ENCODE assay signal across 14 mouse cellular contexts in the genomic region with DNA sequence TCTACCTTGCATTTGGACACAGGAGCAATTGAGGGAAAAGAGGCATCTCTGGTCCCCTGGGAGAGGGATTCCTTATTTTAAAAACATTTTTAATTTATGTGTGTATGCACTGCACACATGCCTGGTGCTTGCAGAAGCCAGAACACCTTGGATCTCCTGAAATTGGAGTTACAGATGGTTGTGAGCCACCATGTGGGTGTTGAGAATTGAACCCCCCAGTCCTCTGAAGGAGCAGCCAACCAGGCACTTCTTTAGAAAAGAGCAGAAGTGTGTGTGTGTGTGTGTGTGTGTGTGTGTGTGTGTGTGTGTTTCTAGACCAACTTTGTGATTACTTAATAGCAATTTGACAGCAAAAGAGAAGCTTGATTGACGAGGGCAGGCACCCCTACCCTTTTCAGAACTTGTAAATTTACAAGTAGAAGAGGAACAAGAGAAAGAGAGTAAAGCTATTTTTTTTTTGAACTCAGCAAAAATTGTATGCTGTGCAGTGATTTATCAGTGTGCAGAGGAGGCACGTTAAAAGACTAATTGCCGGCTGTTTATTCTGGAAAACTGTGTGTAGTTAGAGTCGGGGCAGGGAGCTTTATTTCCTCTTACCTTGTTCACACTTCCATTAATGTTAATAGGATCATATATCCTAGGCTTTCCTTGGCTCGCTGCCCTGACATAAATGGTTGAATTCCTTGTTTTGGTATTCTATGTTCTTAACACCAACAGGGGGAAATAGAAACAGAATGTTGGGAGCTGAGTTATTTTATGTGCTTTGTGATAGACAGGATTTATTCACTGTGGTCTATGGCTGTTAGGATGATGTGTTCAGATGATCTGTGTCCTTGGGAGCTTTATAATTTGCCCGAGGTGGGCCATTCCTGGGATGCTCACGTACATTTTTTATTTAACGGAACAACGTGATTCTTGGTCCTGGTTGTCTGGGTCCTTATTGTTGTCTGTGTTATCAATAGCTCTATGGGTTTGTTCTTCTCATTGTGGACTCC. TPM values are rescaled to one million over a fixed set of nuclear protein-coding genes. Genes with fewer than 3 reads are reported as not detected.
A peak's percentile ranks its signal among the peaks of the same experiment; 100 is the strongest.
DNase-seq lines count a peak whose midpoint lies in the region; ATAC-seq and TF ChIP-seq lines count a peak whose summit lies in the region.
"Had no signal": no experiment of that assay in that cellular context is flagged by ENCODE, and none has a peak within 500 bp of the region (broad histone marks: within the 10 kb centered on the region; RNA-seq: fewer than 3 reads in every experiment).

No protein-coding gene starts in this region.

- TF ChIP-seq CTCF in cerebellum, adult 2 months (IDR thresholded peaks at IDR 0.05; ENCODE audit: borderline replicate concordance, insufficient read depth, low read depth, low read length) = no peak
- no peak for TF ChIP-seq CTCF in intestine, postnatal 0 days (IDR thresholded peaks at IDR 0.05; ENCODE audit: low read depth)

- H3K4me3 ChIP-seq in cerebellum, adult 2 months (replicated peaks; ENCODE audit: insufficient read depth, low read depth, low read length) = no peak overlapping the region
- H3K4me3 ChIP-seq in intestine, embryonic 14.5 days (ENCODE audit: low read depth, low read length) = no peak overlapping the region
- H3K4me3 ChIP-seq in intestine, postnatal 0 days (ENCODE audit: low read depth, low read length) = no peak overlapping the region
- H3K4me3 ChIP-seq in liver, embryonic 11.5 days (ENCODE audit: low read depth, low read length) = no peak overlapping the region
- no peak overlapping the region for H3K4me3 ChIP-seq in neural tube, embryonic 14.5 days (ENCODE audit: low read depth, low read length)
- H3K4me3 ChIP-seq: embryonic facial prominence, embryonic 12.5 days; limb, embryonic 15.5 days had no signal

- no peaks in the 10 kb centered on the region for H3K27me3 ChIP-seq in cerebellum, adult 2 months (ENCODE audit: control insufficient read depth, insufficient read depth, low read length)
- H3K27me3 ChIP-seq in intestine, embryonic 14.5 days (replicated peaks; ENCODE audit: control insufficient read depth, insufficient read depth, low read length) = no peaks in the 10 kb centered on the region
- H3K27me3 ChIP-seq in intestine, postnatal 0 days (replicated peaks; ENCODE audit: control insufficient read depth, insufficient read depth, low read length) = no peaks in the 10 kb centered on the region
- H3K27me3 ChIP-seq in liver, embryonic 11.5 days (replicated peaks; ENCODE audit: control insufficient read depth, insufficient read depth, low read length) = no peaks in the 10 kb centered on the region
- H3K27me3 ChIP-seq in neural tube, embryonic 14.5 days (ENCODE audit: control insufficient read depth, insufficient read depth, low read length) = no peaks in the 10 kb centered on the region
- H3K27me3 ChIP-seq: embryonic facial prominence, embryonic 12.5 days; limb, embryonic 15.5 days had no signal

- H3K4me1 ChIP-seq in cerebellum, adult 2 months (ENCODE audit: control insufficient read depth, insufficient read depth, low read length) = peaks cover 4% of the 10 kb centered on the region; the same call in 1 of the 2 replicates
- H3K4me1 ChIP-seq in intestine, embryonic 14.5 days (replicated peaks; ENCODE audit: control insufficient read depth, insufficient read depth, low read length) = peaks cover 15% of the 10 kb centered on the region
- peaks cover 5% of the 10 kb centered on the region for H3K4me1 ChIP-seq in intestine, postnatal 0 days (replicated peaks; ENCODE audit: control insufficient read depth, insufficient read depth, low read length)
- H3K4me1 ChIP-seq in liver, embryonic 11.5 days (replicated peaks; ENCODE audit: control insufficient read depth, insufficient read depth, low read length) = peaks cover 5% of the 10 kb centered on the region
- H3K4me1 ChIP-seq in neural tube, embryonic 14.5 days (ENCODE audit: control insufficient read depth, insufficient read depth, low read length) = peaks cover 8% of the 10 kb centered on the region

- no peak for TF ChIP-seq POLR2A in cerebellum, adult 2 months (IDR thresholded peaks at IDR 0.05; ENCODE audit: borderline replicate concordance, insufficient read depth, low read length)

- H3K4me2 ChIP-seq in intestine, embryonic 14.5 days (ENCODE audit: low read length) = 0 out of 2 replicates have a peak overlapping the region, but pooled peaks have one; percentile 2
- H3K4me2 ChIP-seq in intestine, postnatal 0 days (replicated peaks; ENCODE audit: low read depth) = no peak overlapping the region
- H3K4me2 ChIP-seq in liver, embryonic 11.5 days = no peak overlapping the region
- no peak overlapping the region for H3K4me2 ChIP-seq in neural tube, embryonic 14.5 days (ENCODE audit: low read depth, low read length)
- H3K4me2 ChIP-seq: embryonic facial prominence, embryonic 12.5 days; limb, embryonic 15.5 days had no signal

- peak overlapping the region; percentile 7; the same call in 1 of the 2 replicates for H3K27ac ChIP-seq in cerebellum, adult 2 months (ENCODE audit: insufficient read depth, low read length)
- no peak overlapping the region for H3K27ac ChIP-seq in intestine, embryonic 14.5 days (ENCODE audit: low read depth)
- no peak overlapping the region for H3K27ac ChIP-seq in intestine, postnatal 0 days (ENCODE audit: low read depth, low read length)
- H3K27ac ChIP-seq in liver, embryonic 11.5 days (ENCODE audit: low read depth, low read length) = no peak overlapping the region
- H3K27ac ChIP-seq in neural tube, embryonic 14.5 days (ENCODE audit: low read depth, low read length) = peak overlapping the region; percentile 12; the same call in 1 of the 2 replicates
- H3K27ac ChIP-seq: embryonic facial prominence, embryonic 12.5 days; limb, embryonic 15.5 days had no signal

- DNase-seq in cerebellum, adult 2 months = no peak
- DNase-seq in cerebellum, postnatal 4 days (ENCODE audit: low spot score in 2 of 2) = no peak
- no peak for DNase-seq in intestine, embryonic 14.5 days (ENCODE audit: low spot score)
- peak; percentile 20 for DNase-seq in liver, embryonic 11.5 days (ENCODE audit: low spot score)
- no peak for DNase-seq in liver
- no peak for DNase-seq in c-Kit-positive CD71-positive TER-119-positive erythroid progenitor cells, embryonic 14.5 days (ENCODE audit: low spot score)
- DNase-seq: adrenal gland, postnatal 25 days; cerebellum, adult 11 months; kidney, adult 18-20 months; lung, postnatal 14 days had no signal

- no peak for ATAC-seq in intestine, embryonic 14.5 days (replicated peaks; ENCODE audit: low FRiP score, low TSS enrichment, low read depth)
- ATAC-seq in intestine, postnatal 0 days = no peak
- ATAC-seq in liver, embryonic 11.5 days (replicated peaks; ENCODE audit: low FRiP score) = no peak
- peak; percentile 74 for ATAC-seq in neural tube, embryonic 14.5 days (ENCODE audit: low read depth)

- H3K36me3 ChIP-seq in intestine, embryonic 14.5 days (ENCODE audit: control insufficient read depth, insufficient read depth, low read length) = no peaks in the 10 kb centered on the region
- 0 out of 2 replicates have a peak, but pooled peaks cover 1% of the 10 kb centered on the region for H3K36me3 ChIP-seq in intestine, postnatal 0 days (ENCODE audit: control insufficient read depth, insufficient read depth)
- no peaks in the 10 kb centered on the region for H3K36me3 ChIP-seq in liver, embryonic 11.5 days (ENCODE audit: control insufficient read depth, insufficient read depth, low read length)
- H3K36me3 ChIP-seq in neural tube, embryonic 14.5 days (ENCODE audit: control insufficient read depth, insufficient read depth, low read length) = no peaks in the 10 kb centered on the region
- H3K36me3 ChIP-seq: embryonic facial prominence, embryonic 12.5 days; limb, embryonic 15.5 days had no signal

- no peaks in the 10 kb centered on the region for H3K9me3 ChIP-seq in intestine, embryonic 14.5 days (ENCODE audit: control insufficient read depth, low read length)
- H3K9me3 ChIP-seq in intestine, postnatal 0 days (ENCODE audit: control insufficient read depth) = no peaks in the 10 kb centered on the region
- H3K9me3 ChIP-seq in liver, embryonic 11.5 days (ENCODE audit: control insufficient read depth, low read length) = no peaks in the 10 kb centered on the region
- no peaks in the 10 kb centered on the region for H3K9me3 ChIP-seq in neural tube, embryonic 14.5 days (ENCODE audit: control insufficient read depth, low read length)
- H3K9me3 ChIP-seq: embryonic facial prominence, embryonic 12.5 days; limb, embryonic 15.5 days had no signal

- WGBS in cerebellum, adult 2 months = 81% methylated on average over 9 of the region's 9 CpGs
- WGBS in intestine, embryonic 14.5 days = 51% methylated on average over 9 of the region's 9 CpGs
- 56% methylated on average over 9 of the region's 9 CpGs for WGBS in intestine, postnatal 0 days
- WGBS in liver, embryonic 11.5 days = 73% methylated on average over 9 of the region's 9 CpGs
- whole genome bisulfite sequencing in neural tube, embryonic 14.5 days = 31% methylated on average over 9 of the region's 9 CpGs

- no peak overlapping the region for H3K9ac ChIP-seq in intestine, embryonic 14.5 days (ENCODE audit: low read length)
- no peak overlapping the region for H3K9ac ChIP-seq in intestine, postnatal 0 days (ENCODE audit: low read depth, low read length)
- H3K9ac ChIP-seq in liver, embryonic 11.5 days (ENCODE audit: low read depth, low read length) = no peak overlapping the region
- H3K9ac ChIP-seq in neural tube, embryonic 14.5 days (replicated peaks; ENCODE audit: low read depth, low read length) = no peak overlapping the region
- H3K9ac ChIP-seq: embryonic facial prominence, embryonic 12.5 days; limb, embryonic 15.5 days had no signal

RNA-seq across cellular contexts. Expression of gene Rab30, which starts 25.0 kb away (rescaled TPM):
- polyA plus RNA-seq in cerebellum, adult 2 months (2012; rRNA removed) = 20.8 and 23.0 TPM in 2 replicates
- 19.1 and 23.4 TPM in 2 replicates for polyA plus RNA-seq in intestine, embryonic 14.5 days (2014; fragmentation: Nextera tagmentation; extraction: Ambion mirVana)
- polyA plus RNA-seq in intestine, postnatal 0 days (2015; fragmentation: Nextera tagmentation; extraction: Ambion mirVana) = 328 and 422 TPM in 2 replicates
- 4.6 and 6.4 TPM in 2 replicates for polyA plus RNA-seq in liver, embryonic 11.5 days (2014; fragmentation: Nextera tagmentation; extraction: Ambion mirVana)
- 28.5 and 34.7 TPM in 2 replicates for polyA plus RNA-seq in neural tube, embryonic 14.5 days (2014; fragmentation: Nextera tagmentation; extraction: Ambion mirVana)

Comparison
In these comparisons a context has a peak if more than half of its experiments do, and no peak if none do; other contexts are left out.
1. H3K27ac ChIP-seq: peak in cerebellum, adult 2 months (single experiment) and neural tube, embryonic 14.5 days (single experiment); none in intestine, embryonic 14.5 days (single experiment), intestine, postnatal 0 days (single experiment) and liver, embryonic 11.5 days (single experiment).